Mouse (Mus musculus): ENCODE results near the gene Vmn2r89. TPM values are rescaled to one million over a fixed set of nuclear protein-coding genes. Genes with fewer than 3 reads are reported as not detected.
"Not testable (repeated sequence)": the region's sequence is repeated elsewhere in the genome, so short reads cannot be mapped to it uniquely, and the experiment has no call there.

The Vmn2r89 gene
- not detected for total RNA-seq (2021)

DNA sequence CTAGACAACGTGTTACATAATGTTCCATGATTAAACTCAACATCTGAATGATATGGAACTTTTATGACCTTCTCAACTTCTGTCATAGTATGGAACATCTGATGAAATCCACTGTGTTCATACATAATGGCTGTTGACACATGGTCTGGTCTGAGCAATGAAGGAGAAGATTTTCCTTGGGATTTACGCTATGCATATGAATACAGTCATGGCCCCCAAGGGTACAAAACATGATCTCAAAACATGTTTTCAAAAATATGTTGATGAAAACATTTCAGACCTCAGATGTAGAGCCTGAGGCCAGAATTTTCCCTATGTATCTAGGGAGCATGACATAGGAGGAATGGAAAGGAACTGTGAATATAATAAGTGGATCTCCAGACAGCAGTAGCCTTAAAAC is at the start of gene Vmn2r89:
Gene Vmn2r89 (plus strand): TSS at position 301 of the 400 bp plus-strand sequence.
- intact Hi-C loops (cut with DNase I); DNase-seq (ENCODE audit: low spot score in 2 of 2): not testable (repeated sequence)

DNA sequence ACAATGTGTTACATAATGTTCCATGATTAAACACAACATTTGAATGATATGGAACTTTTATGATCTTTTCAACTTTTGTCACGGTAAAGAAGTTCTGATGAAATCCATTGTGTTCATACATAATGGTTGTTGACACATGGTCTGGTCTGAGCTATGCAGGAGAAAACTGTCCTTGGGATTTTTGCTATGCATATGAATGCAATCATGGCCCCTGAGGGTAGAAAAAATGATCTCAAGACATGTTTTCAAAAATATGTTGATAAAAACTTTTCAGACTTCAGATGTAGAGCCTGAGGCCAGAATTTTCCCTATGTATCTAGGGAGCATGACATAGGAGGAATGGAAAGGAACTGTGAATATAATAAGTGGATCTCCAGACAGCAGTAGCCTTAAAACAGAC is 41.1 kb upstream of the Vmn2r89 start, which contains the start of gene Vmn2r88:
Gene Vmn2r88 (plus strand): TSS at position 301 of the 400 bp plus-strand sequence.
- no peak for DNase-seq (ENCODE audit: low spot score in 2 of 2)
- intact Hi-C loops (cut with DNase I) = no loop called here

DNA sequence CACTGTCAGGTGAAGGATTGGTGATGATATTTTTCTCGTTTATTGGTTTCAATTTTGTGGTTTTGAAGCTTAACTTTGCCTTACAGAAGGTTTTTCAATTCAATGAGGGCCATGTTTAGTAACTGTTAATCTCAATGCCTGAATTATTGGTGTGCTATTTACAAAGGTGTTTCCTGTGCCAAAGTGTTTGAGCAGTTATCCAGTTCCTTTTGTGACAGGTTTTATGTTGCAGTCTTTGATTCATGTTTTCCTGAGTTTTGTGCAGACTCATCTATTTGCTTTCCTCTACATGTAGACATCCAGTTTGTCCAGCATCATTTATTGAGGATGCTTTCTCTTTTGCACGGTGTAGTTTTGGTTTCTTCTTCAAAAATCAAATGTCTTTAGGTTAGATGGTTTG is 27.8 kb upstream of the Vmn2r89 start:
- intact Hi-C loops (cut with DNase I) = no loop called here
- no peak for DNase-seq (ENCODE audit: low spot score in 2 of 2)

DNA sequence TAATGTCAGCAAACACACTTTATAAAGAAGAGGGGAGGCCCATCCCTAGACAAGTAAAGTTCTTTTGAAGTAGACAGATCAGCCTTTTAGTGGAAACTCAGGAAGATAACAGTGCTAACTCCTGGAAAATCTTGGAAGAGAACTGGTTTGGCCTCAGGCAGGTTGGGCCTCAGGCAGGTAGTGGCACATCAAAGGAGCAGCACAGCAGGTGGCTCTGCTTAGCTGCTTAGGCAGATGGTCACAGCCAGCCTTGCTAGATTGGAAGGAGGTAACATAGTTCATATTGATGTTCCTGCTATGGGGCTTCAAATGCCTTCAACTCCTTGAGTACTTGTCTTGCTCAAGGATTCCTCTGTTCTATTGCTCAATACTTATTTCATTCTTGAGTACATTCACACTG is 21.5 kb upstream of the Vmn2r89 start:
- DNase-seq (ENCODE audit: low spot score in 2 of 2); intact Hi-C loops (cut with DNase I): not testable (repeated sequence)

DNA sequence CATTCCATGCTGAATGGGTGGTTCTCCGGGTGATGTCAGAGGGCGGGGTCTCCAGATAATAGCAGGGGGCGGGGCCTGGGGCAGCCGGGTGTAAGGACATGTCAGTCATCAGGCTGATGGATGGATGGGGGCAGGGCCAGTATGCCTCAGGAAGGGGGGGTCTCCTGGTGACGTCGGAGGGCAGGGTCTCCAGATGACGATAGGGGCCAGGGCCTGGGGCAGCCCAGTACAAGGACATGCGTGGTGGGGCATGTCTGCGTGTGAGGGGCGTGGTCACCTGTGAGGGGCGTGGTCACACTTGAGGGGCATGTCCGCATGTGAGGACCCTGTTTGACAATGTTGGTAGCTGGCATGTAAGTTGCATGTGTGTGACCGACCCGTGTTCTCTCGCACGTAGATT is 17.1 kb upstream of the Vmn2r89 start:
- intact Hi-C loops (cut with DNase I) = no loop called here
- DNase-seq (ENCODE audit: low spot score in 2 of 2) = no peak

DNA sequence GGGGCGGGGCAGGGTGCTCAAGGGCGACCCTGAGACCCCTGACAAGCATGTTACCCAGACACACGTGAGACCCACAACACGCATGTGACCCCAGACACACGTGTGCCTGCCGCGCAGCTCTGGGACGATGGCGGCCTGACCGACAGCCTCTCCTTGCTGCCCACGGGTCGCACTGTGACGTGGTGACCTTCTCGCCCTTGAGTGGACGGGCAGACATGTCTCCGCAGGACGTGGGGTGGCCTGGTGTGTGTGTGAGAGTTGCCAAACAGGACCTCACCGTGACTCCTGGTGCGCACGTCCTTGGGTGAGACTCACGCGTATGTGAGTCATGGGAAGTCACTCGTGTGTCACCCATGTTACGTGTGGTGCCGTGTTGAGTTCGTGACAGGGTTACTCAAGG is 16.6 kb upstream of the Vmn2r89 start:
- intact Hi-C loops (cut with DNase I) = no loop called here
- no peak for DNase-seq (ENCODE audit: low spot score in 2 of 2)

DNA sequence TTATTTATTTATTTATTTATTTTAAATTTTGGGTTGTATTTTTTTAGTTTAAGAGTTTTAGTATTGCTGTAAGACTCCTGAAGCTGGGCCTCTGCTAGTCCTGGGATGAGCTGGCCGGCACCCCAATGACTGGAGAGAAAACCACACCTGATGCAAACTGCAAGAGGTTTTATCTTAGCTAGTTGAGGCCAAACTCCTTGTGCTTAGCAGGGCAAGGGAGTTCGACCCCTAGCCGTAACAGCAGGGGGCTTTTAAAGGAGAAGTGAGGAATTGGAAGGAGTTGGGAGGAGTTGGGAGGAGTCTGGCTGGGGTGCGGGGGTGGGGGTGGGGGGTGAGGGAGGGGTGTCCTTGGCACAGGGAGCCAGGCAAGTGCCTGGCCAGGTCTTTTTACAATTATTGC is 12.7 kb upstream of the Vmn2r89 start:
- intact Hi-C loops (cut with DNase I) = no loop called here
- DNase-seq (ENCODE audit: low spot score in 2 of 2) = no peak

DNA sequence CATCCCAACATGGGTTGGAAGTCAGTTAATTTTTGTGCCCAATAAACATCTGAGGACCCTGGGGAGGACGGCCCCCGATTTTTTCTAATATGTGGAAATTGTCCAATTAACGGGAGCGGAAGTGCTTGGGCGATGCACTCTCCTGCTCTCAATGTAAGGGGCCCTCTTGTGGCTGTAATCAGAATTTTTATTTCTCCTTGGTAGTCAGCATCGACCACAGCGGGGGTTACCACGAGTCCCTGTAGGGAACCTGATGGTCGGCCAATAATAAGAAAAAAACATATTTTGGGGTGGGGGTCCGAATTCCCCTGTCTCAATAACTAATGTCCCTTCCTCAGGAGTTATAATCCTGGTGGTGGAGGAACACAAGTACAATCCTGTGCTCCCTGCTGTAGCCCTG is 28.6 kb downstream of the Vmn2r89 start:
- intact Hi-C loops (cut with DNase I); DNase-seq (ENCODE audit: low spot score in 2 of 2): not testable (repeated sequence)

DNA sequence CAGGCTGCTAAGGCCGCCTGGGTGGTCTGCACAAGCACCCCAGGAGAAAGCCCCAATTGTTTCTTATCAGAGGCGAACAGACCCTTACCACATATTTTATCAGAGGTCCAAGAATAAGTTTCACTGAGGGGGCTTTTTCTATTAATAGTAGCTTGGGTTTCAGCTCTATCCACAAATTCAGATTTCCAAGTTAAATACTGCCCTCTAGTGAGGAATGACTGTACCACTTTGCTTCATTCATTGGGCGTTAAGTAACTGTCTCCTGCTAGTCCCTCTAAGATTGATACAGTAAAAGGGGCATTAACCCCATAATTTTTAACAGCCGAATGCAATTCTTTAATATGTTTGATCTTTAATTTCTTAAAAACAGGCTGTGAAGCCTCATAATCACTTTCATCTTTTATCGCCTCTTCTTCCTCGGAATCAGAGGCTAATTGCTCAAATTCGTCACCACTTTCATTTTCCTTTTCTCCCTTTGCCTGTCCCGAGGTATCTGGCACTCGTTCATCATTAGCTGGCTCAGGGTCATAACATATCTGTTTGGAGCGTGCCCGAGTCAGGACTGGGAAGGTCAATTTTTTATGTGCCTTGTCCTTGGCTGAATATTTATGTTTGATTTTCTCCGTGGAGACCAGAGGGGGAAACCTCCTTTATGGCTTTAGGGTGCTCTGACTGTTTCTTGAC is 29.8 kb downstream of the Vmn2r89 start:
- intact Hi-C loops (cut with DNase I) = not testable (repeated sequence)

DNA sequence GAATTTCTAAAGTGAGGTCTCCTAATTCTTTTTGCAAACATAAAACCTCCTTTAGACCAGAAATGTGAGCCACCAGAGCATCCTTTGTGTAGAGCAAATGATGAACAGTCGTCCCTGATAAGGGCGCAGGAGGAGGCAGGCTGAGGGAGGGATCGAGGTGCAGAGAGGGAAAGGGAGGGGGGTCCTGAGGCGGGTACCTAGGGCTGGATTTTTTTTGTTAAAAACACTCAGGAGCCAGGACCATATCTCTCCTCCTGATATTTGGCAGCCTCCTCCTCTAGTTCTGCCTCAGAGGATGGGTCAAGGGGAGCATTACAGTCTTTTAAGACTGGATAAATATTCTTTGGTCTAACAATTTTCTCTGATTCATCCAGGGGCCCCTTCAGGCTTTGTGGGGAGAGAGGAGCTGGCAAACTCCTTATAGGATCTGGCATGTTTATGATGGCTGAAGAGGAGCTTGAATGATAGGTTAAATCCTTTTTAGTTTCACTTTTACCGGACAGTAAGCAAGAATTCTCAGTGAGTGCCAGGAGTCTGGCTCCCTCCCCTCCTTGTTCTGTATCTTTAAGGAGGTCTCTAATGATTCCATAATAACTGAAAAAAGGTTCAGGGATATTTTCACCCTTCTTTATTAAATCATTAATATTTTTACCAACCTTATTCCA is 30.5 kb downstream of the Vmn2r89 start:
- intact Hi-C loops (cut with DNase I) = no loop called here

More for the DNA sequence above, 29.8 kb downstream of the Vmn2r89 start:
- not testable (repeated sequence) for DNase-seq (ENCODE audit: low spot score in 2 of 2)

DNA sequence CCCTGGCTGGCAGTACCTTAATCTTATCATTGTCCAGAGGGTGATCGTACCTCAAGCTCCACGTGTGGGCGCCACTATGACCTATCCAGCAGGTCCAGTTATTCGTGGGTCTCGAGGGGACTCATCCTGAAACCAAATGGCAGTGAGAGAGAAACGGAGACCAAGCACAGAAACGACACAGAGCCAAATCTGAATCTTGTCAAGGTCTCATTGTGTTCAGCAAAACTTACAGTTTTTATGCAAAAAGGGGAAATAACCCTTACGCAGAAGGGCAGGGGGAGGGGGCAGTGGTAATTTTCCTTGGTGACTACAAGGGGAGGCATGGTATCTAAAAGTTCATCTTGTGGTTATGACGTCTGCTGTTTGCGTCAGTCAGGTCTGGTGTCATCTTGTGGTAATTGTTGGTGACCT is 31.3 kb downstream of the Vmn2r89 start:
- intact Hi-C loops (cut with DNase I); DNase-seq (ENCODE audit: low spot score in 2 of 2): not testable (repeated sequence)

More for the DNA sequence above, 30.5 kb downstream of the Vmn2r89 start:
- DNase-seq (ENCODE audit: low spot score in 2 of 2) = no peak

DNA sequence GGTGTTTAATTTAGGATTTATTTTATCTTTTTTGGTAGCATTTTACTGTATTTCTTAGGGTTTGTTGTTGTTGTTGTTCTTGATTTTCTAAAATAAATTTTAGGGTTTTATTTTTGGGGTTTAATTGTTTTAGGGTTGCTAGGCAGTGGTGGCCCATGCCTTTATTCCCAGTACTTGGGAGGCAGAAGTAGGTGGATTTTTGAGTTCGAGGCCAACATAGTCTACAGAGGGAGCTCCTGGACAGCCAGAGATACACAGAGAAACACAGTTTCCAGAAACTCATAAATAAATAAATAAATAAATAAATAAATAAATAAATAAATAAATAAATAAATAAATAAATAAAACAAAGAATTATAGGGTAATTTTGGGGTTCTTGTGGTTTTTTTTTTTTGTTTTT is 32.0 kb downstream of the Vmn2r89 start:
- intact Hi-C loops (cut with DNase I) = no loop called here
- DNase-seq (ENCODE audit: low spot score in 2 of 2) = no peak

DNA sequence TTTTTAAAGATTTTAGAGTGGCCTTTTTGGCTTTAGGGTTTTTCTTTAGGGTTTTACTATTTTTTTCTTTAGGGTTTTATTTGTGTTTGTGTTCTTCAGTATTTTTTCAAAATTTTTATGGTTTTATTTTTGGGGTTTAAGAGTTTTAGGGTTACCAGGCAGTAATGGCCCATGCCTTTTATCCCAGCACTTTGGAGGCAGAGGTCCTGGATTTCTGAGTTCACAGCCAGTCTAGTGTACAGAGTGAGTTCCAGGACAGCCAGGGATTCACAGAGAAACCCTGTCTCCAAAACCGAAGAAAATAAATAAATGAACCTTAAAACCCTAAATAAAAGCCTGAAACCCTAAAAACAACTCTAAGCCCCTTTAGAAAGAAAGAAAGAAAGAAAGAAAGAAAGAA is 34.5 kb downstream of the Vmn2r89 start:
- intact Hi-C loops (cut with DNase I) = no loop called here

DNA sequence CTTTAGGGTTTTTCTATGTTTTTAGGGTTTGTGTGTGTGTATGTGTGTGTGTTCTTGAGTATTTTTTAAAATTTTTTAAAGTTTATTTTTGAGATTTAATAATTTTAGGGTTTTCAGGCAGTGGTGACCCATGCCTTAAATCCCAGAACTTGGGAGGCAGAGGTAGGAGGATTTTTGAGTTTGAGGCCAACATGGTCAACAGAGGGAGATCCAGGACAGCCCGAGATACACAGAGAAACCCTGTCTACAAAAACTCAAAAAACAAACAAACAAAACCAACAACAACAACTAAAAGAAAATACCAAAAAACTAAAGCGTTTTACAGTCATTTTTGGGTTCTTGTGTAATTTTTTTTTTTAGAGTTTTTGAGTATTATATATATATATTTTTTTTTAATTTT is 44.1 kb downstream of the Vmn2r89 start:
- DNase-seq (ENCODE audit: low spot score in 2 of 2) = no peak
- intact Hi-C loops (cut with DNase I) = no loop called here

More for the DNA sequence above, 34.5 kb downstream of the Vmn2r89 start:
- DNase-seq (ENCODE audit: low spot score in 2 of 2) = no peak

DNA sequence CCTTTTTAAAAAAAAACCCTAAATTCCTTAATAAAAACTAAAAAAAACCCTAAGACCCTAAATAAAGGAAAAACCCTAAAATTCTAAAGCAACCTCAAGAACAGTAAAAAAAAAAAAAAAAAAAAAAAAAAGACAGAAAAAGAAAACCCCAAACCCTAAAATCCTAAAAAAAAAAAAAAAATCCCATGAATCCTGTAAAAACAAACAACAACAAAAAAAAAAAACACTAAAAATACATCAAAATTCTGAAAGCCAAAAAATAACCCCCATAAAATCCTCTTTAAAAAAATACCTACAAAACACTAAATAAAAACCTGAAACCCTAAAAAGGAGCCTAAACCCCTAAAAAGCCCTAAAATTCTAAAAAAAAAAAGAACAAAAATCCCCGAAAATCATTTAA is 45.3 kb downstream of the Vmn2r89 start:
- no peak for DNase-seq (ENCODE audit: low spot score in 2 of 2)
- intact Hi-C loops (cut with DNase I) = no loop called here

DNA sequence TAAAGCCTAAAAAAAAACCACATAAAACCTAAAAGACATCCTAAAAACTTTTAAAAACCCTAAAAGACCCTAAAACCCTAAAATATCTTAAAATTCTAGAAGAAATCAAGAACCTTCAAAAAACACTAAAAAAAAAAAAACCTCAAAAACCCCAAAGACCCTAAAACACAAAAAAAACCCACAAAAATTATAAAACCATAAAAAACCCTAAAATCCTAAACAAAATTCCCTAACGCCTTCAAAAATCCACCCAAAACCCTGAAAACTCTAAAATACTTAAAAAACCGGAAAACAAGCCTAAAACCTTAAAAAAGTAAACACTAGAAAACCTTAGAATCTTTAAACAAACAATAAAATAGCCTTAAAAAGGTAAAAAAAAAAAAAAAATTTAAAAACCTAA is 46.3 kb downstream of the Vmn2r89 start:
- intact Hi-C loops (cut with DNase I) = no loop called here
- no peak for DNase-seq (ENCODE audit: low spot score in 2 of 2)

DNA sequence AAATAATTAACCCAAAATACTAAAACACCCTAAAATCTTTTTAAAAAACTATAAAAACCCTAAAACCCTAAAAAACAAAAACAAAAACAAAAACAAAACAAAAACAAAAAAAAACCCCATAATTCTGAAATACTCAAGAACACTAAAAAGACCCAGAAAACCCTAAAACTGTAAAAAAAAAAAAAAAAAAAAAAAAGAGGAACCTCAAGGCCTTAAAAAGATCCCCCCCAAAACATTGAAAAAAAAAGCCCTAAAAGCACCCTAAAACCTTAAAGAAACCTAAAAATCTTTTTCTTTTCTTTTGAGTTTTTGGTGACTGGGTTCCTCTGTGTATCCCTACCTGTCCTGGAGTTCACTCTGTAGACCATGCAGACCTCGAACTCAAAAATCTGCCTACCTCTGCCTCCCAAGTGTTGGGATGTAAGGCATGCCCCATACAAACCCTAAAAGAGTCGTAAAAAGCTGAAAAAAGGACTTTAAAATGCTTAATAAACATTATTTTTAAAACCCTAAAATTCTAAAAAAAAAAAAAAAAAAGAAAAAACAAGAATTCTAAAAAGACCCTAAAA is 48.1 kb downstream of the Vmn2r89 start:
- intact Hi-C loops (cut with DNase I) = no loop called here

DNA sequence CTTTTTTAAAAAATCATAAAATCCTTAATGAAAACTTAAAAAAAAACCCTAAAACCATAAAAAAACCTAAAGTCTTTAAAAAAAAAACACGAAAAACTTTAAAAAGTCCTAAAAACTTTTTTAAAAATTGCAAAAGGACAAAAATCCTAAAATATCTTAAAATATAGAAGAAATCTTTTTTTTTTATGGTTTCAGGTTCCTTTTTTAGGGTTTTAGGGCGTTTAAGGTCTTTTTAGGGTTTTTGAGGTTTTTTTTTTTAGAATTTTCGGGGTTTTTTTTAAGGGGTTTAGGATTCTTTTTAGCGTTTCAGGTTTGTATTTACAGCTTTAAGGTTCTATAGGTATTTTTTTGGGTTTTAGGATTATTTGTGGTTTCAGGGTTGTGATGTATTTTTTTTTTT is 48.8 kb downstream of the Vmn2r89 start:
- DNase-seq (ENCODE audit: low spot score in 2 of 2) = no peak
- intact Hi-C loops (cut with DNase I) = no loop called here

More for the DNA sequence above, 48.1 kb downstream of the Vmn2r89 start:
- no peak for DNase-seq (ENCODE audit: low spot score in 2 of 2)

DNA sequence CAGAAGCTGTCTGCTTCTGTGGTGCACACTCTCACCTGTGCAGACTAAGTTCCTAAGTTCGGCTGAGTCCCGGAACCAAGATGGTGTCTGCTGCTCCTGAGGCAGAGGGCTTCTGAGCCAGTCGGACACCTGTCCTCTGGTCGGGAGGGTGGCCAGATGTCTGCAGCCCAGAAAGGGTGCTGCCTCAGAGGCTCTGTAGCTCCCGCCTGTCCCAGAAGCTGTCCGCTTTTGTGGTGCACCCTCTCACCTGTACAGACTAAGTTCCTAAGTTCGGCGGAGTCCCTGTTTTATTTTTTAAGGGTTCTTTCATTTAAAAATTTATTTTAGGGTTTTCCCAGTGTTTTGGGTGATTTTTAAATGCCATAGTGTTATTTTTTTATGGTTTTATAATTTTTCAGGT is 55.8 kb downstream of the Vmn2r89 start:
- intact Hi-C loops (cut with DNase I) = no loop called here
- no peak for DNase-seq (ENCODE audit: low spot score in 2 of 2)
